Mouse (Mus musculus): ENCODE data around the gene Ofd1.

Gene Ofd1

GRCm38 (mm10) chrX:166440616-166441063 is at the start of gene Ofd1:
TSS of gene Ofd1 (minus strand) at chrX:166440704.
- peak; percentile 92 for DNase-seq (ENCODE audit: low spot score)

DNA sequence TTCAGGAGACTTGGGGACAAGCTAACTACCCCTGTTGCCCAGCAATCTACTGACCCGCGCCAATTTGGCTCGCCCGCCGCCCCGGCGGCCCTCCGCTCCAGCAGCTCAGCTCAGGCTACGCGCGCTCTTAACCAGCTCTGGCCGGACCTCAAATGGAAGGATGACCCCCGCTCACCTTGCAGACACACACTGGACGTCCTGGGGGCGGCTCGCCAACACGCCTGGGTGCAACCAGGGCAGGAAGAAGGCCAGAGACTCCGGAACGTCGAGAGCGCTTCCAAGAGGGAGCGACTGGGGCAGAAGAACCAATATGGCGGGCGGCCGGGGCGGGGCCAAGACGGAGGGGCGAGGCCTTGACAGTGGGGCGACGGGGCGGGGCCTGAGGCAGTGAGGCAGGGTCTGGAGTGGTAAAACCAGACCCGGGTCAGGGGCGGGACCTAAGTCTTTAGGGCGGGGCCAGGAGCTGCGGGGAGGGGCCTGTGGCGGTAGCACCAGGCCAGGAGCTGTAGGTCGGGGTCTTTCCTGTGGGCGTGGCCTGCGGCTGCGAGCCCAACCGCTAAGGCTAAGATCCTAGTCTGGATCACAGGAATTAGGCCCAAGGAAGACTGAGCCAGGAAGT is 39.0 kb upstream of the Ofd1 start, which contains the start of gene Rab9:
Gene Rab9, minus strand, starts transcription at position 503 of the 619 bp plus-strand sequence.
- DNase-seq (ENCODE audit: low spot score), result peak; percentile 86

DNA sequence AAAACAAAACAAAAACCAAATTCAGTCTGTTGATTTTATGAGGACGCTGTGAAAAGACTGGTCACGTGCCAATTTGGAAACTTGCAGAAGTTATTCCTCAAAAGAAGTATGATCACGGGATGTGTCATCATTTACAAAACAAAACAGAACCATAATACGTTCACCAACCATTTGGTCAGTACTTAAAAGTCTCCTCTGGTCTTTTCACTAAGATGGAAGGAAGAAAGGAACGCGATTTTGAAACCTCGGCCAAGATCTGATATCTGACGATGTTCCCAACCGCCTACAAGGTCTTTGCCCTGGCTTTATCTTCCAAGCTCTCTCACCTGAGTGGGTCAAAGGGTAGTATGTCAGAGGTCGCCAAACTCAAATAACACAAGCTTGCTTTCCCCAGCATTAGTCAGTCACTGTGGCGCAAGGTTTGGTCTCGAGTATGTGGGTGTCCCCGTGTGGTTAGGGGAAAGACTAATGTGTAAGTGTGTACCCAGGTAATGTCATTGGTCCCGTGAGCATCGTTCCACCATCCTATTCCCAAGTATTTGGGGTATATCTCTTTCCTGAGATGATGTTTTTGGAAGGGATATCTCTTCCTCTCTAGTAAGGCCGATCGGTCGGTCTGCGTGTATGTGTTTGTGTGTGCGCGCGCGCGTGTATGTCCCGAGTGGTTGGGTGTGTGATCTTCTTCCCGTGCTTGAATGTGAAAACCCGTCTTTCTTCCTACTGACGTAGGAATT is 38.3 kb upstream of the Ofd1 start:
- peak; percentile 63 for DNase-seq (ENCODE audit: low spot score)

DNA sequence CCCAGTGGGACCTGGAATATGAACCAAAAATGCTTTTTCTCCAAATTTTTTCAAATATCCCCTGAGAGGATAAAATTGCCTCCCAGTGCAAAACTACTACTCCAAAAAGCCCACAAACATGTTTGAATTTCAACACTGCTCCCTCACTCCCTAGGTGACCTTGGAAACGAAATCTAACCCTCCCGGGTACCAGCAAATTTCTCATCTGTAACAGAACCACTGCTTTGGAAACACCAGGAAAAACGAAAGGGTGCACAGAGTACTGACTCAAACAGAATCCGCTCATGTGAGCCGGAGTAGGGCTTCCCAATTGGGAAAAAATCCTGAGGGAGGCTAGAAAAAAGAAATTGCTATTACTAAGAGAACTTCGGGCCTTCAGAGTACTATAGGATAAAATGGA is 36.9 kb upstream of the Ofd1 start:
- DNase-seq (ENCODE audit: low spot score), result no peak

GRCm38 (mm10) chrX:166472612-166473011 is 32.1 kb upstream of the Ofd1 start:
- DNase-seq (ENCODE audit: low spot score), result no peak

GRCm38 (mm10) chrX:166468321-166468720 is 27.8 kb upstream of the Ofd1 start:
- no peak for DNase-seq (ENCODE audit: low spot score)

- no peak for DNase-seq (ENCODE audit: low spot score)
Observed at GRCm38 (mm10) chrX:166455525-166455924, 15.0 kb upstream of the Ofd1 start.

GRCm38 (mm10) chrX:166454331-166454730 is 13.8 kb upstream of the Ofd1 start:
- no peak for DNase-seq (ENCODE audit: low spot score)

DNA sequence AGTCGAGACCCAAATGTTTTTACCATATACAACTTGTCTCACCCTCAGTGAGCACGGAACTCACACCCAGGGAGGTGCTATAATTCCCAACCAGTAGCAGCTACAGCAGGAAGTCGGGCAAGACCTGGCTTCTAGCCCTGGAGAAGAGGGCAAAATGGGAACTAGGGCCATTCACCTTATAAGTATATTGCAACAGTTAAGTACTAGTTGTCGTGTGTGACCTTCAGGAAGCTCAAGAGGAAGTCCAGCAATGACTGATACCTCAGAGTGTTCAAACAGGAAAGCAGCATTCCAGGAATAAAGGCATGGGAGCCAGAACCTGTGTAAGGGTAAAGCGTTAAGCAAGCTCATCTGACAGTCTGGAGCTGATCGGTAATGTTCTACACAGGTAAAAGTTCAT is 13.0 kb upstream of the Ofd1 start:
- no peak for DNase-seq (ENCODE audit: low spot score)

GRCm38 (mm10) chrX:166444552-166444951 is 4.0 kb upstream of the Ofd1 start:
- DNase-seq (ENCODE audit: low spot score), result no peak

DNA sequence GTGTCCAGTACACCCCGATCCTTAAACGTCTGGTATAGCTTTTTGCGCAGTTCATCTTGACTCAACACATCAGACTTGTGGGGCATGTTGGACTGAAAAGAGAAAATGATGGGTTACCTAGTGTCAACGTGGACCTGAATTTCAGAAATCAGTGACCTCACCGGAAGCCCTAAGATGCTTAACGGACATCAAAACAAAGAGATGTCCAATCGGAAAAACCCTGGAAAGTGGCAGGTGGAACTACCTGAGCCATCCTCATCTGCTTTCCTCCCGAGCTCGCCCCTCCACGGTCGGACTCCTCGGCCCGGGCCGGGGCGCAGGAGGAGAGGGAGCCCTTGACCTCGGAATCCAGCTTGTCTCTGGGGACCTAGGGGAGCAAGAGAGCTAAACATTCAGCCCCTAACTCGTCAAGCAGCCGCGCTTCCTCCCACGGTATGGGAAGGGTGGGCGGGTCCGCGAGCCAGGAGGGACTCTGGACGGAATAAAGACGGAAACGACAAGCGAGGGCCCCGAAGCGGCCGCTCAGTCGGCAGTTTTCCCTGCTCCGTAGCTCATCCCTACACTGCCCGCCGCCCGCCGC is 378 bp downstream of the Ofd1 start, which contains the start of gene Trappc2:
Gene Trappc2, plus strand, starts transcription at position 539 of the 580 bp plus-strand sequence.
- DNase-seq (ENCODE audit: low spot score), result no peak

- no peak for DNase-seq (ENCODE audit: low spot score)
Observed at GRCm38 (mm10) chrX:166434812-166435211, 5.7 kb downstream of the Ofd1 start.

DNA sequence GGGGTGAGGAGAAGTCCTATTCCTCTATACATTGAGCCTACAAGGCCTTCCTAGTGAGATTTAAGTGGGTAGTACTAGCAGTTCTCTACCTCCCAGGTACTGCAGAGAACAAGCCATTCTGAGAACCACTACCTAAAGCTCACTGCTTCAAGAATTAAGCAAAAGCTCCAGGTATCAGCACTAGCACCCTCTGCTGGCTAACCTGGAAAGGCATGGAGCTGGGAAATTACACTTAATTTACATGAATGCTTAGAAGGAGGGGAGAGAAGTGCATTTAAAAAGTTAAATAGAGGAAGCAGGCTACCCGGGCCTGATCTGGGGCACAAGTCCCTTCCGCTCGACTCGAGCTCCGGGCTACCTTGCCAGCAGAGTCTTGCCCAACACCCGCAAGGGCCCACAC is 24.3 kb downstream of the Ofd1 start:
- DNase-seq (ENCODE audit: low spot score), result peak; percentile 10

- DNase-seq (ENCODE audit: low spot score), result no peak
Observed at GRCm38 (mm10) chrX:166407865-166408264, 32.6 kb downstream of the Ofd1 start.

DNA sequence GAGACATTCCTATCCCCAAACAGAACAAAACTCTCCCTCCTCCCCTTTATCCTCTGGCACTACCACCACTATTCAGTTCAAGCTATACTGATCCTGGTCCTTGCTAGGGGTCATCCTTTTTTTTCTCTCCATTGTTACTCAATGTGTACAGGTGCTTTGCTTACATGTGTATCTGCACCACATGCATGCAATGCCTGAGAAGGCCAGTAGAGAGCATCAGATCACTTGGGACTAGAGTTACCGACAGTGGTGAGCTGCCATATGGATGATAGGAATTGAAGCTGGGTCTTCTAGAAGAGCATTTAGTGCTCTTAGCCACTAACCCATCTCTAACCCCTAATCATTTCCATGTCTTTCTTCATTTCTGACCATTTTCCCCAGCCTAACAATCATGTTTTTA is 46.8 kb downstream of the Ofd1 start:
- no peak for DNase-seq (ENCODE audit: low spot score)

GRCm38 (mm10) chrX:166386656-166387055 is 53.8 kb downstream of the Ofd1 start:
- no peak for DNase-seq (ENCODE audit: low spot score)

- peak; percentile 80 for DNase-seq (ENCODE audit: low spot score)
Observed at GRCm38 (mm10) chrX:166384935-166385334, 55.6 kb downstream of the Ofd1 start.

DNA sequence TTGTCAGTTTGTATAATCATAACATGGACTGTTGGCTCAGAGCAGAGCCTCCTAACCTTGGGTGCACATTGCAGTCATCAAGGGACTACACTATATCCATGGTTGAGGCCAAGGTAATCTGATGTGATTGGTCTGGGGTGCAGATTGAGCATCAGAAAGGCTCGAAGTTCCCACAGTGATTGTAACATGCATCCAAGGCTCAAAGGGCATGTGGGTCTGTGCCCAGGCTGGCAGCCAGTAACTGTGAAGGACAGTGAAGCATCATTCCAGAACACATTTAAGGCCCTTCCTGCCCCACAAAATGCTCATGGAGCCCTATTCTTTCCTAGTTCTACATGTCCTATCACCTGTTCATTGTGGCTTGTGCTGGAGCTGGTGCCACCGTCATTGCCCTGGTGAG is 56.9 kb downstream of the Ofd1 start:
- no peak for DNase-seq (ENCODE audit: low spot score)

DNA sequence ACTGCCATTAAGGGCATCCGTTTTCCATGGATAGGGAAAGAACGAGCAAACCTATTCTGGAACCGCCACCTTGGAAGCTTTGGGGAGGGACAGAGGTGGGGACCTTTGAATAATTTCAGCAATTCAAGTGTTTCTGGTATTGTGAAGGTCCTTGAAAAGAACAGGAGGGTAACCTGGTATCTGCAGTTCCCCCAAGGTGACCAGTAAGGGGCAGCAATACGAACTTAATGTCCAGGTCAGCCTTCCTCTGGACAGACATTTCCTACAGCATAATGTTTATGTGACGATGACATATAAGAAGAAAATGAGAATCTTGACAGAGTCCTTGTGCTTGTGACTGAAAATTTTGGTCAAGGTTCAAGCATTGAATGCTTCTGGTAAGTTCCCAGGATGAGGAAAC is 61.9 kb downstream of the Ofd1 start:
- no peak for DNase-seq (ENCODE audit: low spot score)

- DNase-seq (ENCODE audit: low spot score), result no peak
Observed at GRCm38 (mm10) chrX:166376681-166377328, 63.7 kb downstream of the Ofd1 start.

GRCm38 (mm10) chrX:166365458-166366213 is 74.9 kb downstream of the Ofd1 start:
- DNase-seq (ENCODE audit: low spot score), result no peak

GRCm38 (mm10) chrX:166360455-166360854 is 80.0 kb downstream of the Ofd1 start:
- no peak for DNase-seq (ENCODE audit: low spot score)

Measured in adipocyte (in vitro differentiated cells).